Mouse (Mus musculus): ENCODE data around the gene Olfm1. TPM values are rescaled to one million over a fixed set of nuclear protein-coding genes. Genes with fewer than 3 reads are reported as not detected.

The Olfm1 gene
- total and polyA plus RNA-seq, 3 experiments: 0.20 to 1.3 (median 0.34) TPM

GRCm38 (mm10) chr2:28207200-28207750, 14.5 kb downstream of the Olfm1 start:
- Histone ChIP-seq H3K27me3 (replicated peaks) (peaks cover 80% of the 10 kb centered on the region), H3K27ac (ENCODE audit: insufficient read depth, low read depth) (no peak overlapping the region)
- in situ Hi-C loops (cut with MboI; ENCODE audit: low pct_ligation_motif_present, low pct_unique_long_range_greater_than_20kb, low sequenced_read_pairs): loop anchor here (5.0 kb wide), 1 partner anchor 95 kb away; no protein-coding TSS in a partner anchor

DNA sequence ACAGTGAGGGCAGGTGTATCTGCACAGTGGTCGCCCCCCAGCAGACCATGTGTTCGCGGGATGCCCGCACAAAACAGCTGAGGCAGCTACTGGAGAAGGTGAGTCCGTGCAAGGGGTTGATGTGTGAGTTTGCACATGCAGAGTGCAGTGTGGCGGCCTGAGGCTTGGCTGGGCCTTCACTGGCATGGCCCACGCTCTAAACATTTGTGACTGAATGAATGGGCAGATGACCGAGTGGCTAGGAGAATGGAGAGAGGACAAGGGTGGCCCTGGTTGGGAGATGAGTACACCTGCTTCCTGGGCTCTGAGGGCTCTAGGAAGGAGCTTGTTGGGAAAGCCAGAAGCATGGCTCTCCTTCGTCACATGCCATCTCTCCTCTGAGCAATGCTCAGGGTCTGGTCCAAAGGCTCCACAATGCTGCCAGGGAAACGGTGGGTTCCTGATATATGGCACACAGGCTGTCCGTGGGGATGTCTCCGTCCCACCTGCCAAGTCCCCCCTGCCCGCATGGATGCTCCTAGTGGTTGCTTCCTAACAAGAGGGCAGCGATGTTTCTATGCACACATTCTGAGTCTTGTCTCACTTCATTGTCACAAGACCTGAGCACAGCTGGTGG, 15.4 kb downstream of the Olfm1 start:
- in situ Hi-C loops (cut with MboI; ENCODE audit: low pct_ligation_motif_present, low pct_unique_long_range_greater_than_20kb, low sequenced_read_pairs): loop anchor here (5.0 kb wide), 1 partner anchor 94 kb away; no protein-coding TSS in a partner anchor
- Histone ChIP-seq H3K9me3 (replicated peaks; ENCODE audit: low read length) (no peaks in the 10 kb centered on the region), H3K27ac (ENCODE audit: insufficient read depth, low read depth) (no peak overlapping the region), H3K79me2 (replicated peaks; ENCODE audit: control insufficient read depth, extremely low read depth, insufficient read depth, poor library complexity, severe bottlenecking) (no peaks in the 10 kb centered on the region), H3K36me3 (replicated peaks in 1 of 2; ENCODE audit: control insufficient read depth in 1 of 2, insufficient read depth in 1 of 2, low read length in 1 of 2) (no peaks in the 10 kb centered on the region), H3K4me3 (replicated peaks in 1 of 3; ENCODE audit: low read depth in 2 of 3, low read length in 2 of 3, poor library complexity in 1 of 3) (no peak overlapping the region), H3K27me3 (replicated peaks) (peaks cover 78% of the 10 kb centered on the region), H3K4me1 (ENCODE audit: control insufficient read depth in 1 of 2, insufficient read depth in 2 of 2) (peaks cover 4 to 5% of the 10 kb centered on the region in 2 experiments; a peak in 1 of 4 replicates), H3K4me2 (ENCODE audit: insufficient read depth, low read depth, poor library complexity, severe bottlenecking) (no peak overlapping the region), H3K9ac (ENCODE audit: insufficient read depth, low read depth) (no peak overlapping the region)
- TF ChIP-seq UBTF (IDR thresholded peaks at IDR 0.05; ENCODE audit: low read depth, low read length) (no peak), IRF4 (IDR thresholded peaks at IDR 0.05; ENCODE audit: low read depth, low read length) (no peak), MAFK (IDR thresholded peaks at IDR 0.05; ENCODE audit: insufficient replicate concordance, low read length) (no peak), RAD21 (IDR thresholded peaks at IDR 0.05; ENCODE audit: low read depth, low read length) (no peak), CTCF (conservative IDR thresholded peaks at IDR 0.05 in 1 of 2, IDR thresholded peaks at IDR 0.05 in 1 of 2; ENCODE audit: low read depth in 2 of 2, low read length in 2 of 2) (no peak), USF2 (conservative IDR thresholded peaks at IDR 0.05; ENCODE audit: low read depth, low read length) (no peak), JUND (conservative IDR thresholded peaks at IDR 0.05; ENCODE audit: low read depth, low read length) (no peak), POLR2A (IDR thresholded peaks at IDR 0.05; ENCODE audit: low read depth, low read length) (no peak), SIN3A (IDR thresholded peaks at IDR 0.05; ENCODE audit: low read length) (no peak), MAZ (IDR thresholded peaks at IDR 0.05; ENCODE audit: low read depth, low read length) (no peak), NRF1 (IDR thresholded peaks at IDR 0.05; ENCODE audit: low read depth, low read length) (no peak)
- no peak for DNase-seq (ENCODE audit: extremely low read depth)
- dilution Hi-C loops (cut with MboI; ENCODE audit: extremely low pct_ligation_motif_present, extremely low pct_unique_long_range_greater_than_20kb, low sequenced_read_pairs): no loop called here

More at GRCm38 (mm10) chr2:28207200-28207750, 14.5 kb downstream of the Olfm1 start:
- no peak overlapping the region for H3K9ac ChIP-seq (ENCODE audit: insufficient read depth, low read depth)
- no peak overlapping the region for H3K4me3 ChIP-seq (replicated peaks in 1 of 3; ENCODE audit: low read depth in 2 of 3, low read length in 2 of 3, poor library complexity in 1 of 3)
- no peak overlapping the region for H3K4me2 ChIP-seq (ENCODE audit: insufficient read depth, low read depth, poor library complexity, severe bottlenecking)
- DNase-seq (ENCODE audit: extremely low read depth): no peak
- peaks cover 4 to 5% of the 10 kb centered on the region in 2 experiments; a peak in 1 of 4 replicates for H3K4me1 ChIP-seq (ENCODE audit: control insufficient read depth in 1 of 2, insufficient read depth in 2 of 2)
- TF ChIP-seq RAD21 (IDR thresholded peaks at IDR 0.05; ENCODE audit: low read depth, low read length) (no peak), ELF1 (IDR thresholded peaks at IDR 0.05; ENCODE audit: low read depth, low read length) (no peak)
- no peaks in the 10 kb centered on the region for H3K36me3 ChIP-seq (replicated peaks in 1 of 2; ENCODE audit: control insufficient read depth in 1 of 2, insufficient read depth in 1 of 2, low read length in 1 of 2)
- no peaks in the 10 kb centered on the region for H3K9me3 ChIP-seq (replicated peaks; ENCODE audit: low read length)
- no peaks in the 10 kb centered on the region for H3K79me2 ChIP-seq (replicated peaks; ENCODE audit: control insufficient read depth, extremely low read depth, insufficient read depth, poor library complexity, severe bottlenecking)
- dilution Hi-C loops (cut with MboI; ENCODE audit: extremely low pct_ligation_motif_present, extremely low pct_unique_long_range_greater_than_20kb, low sequenced_read_pairs): no loop called here

GRCm38 (mm10) chr2:28209211-28209610, 16.4 kb downstream of the Olfm1 start:
- no peak for TF ChIP-seq PAX5 (IDR thresholded peaks at IDR 0.05; ENCODE audit: low read length)
- TF ChIP-seq CHD1 (IDR thresholded peaks at IDR 0.05; ENCODE audit: low read depth, low read length): no peak
- TF ChIP-seq KAT2A (IDR thresholded peaks at IDR 0.05; ENCODE audit: insufficient replicate concordance, low read length): no peak
- TF ChIP-seq HCFC1 (IDR thresholded peaks at IDR 0.05; ENCODE audit: low read depth, low read length): no peak
- TF ChIP-seq ZNF384 (IDR thresholded peaks at IDR 0.05; ENCODE audit: low read depth, low read length): no peak
- no peak for TF ChIP-seq MAFK (IDR thresholded peaks at IDR 0.05; ENCODE audit: insufficient replicate concordance, low read length)
- TF ChIP-seq ZC3H11A (IDR thresholded peaks at IDR 0.05; ENCODE audit: low read depth, low read length): no peak
- TF ChIP-seq E2F4 (IDR thresholded peaks at IDR 0.05; ENCODE audit: insufficient replicate concordance, low read depth, low read length): no peak
- no peak for TF ChIP-seq USF2 (conservative IDR thresholded peaks at IDR 0.05; ENCODE audit: low read depth, low read length)
- TF ChIP-seq CHD2 (IDR thresholded peaks at IDR 0.05; ENCODE audit: low read length): no peak
- TF ChIP-seq NRF1 (IDR thresholded peaks at IDR 0.05; ENCODE audit: low read depth, low read length): no peak
- TF ChIP-seq JUN (IDR thresholded peaks at IDR 0.05; ENCODE audit: insufficient read depth, low read depth, low read length): no peak
- TF ChIP-seq EP300 (IDR thresholded peaks at IDR 0.05; ENCODE audit: low read length): no peak
- TF ChIP-seq ETS1 (conservative IDR thresholded peaks at IDR 0.05; ENCODE audit: low read depth, low read length): no peak
- in situ Hi-C loops (cut with MboI; ENCODE audit: low pct_ligation_motif_present, low pct_unique_long_range_greater_than_20kb, low sequenced_read_pairs): loop anchor here (5.0 kb wide), 1 partner anchor 93 kb away; no protein-coding TSS in a partner anchor
- peaks cover 76% of the 10 kb centered on the region for H3K27me3 ChIP-seq (replicated peaks)

More at GRCm38 (mm10) chr2:28209211-28209610, 16.4 kb downstream of the Olfm1 start:
- no peaks in the 10 kb centered on the region for H3K36me3 ChIP-seq (replicated peaks in 1 of 2; ENCODE audit: control insufficient read depth in 1 of 2, insufficient read depth in 1 of 2, low read length in 1 of 2)
- H3K79me2 ChIP-seq (replicated peaks; ENCODE audit: control insufficient read depth, extremely low read depth, insufficient read depth, poor library complexity, severe bottlenecking): no peaks in the 10 kb centered on the region
- DNase-seq (ENCODE audit: extremely low read depth): no peak
- H3K9me3 ChIP-seq (replicated peaks; ENCODE audit: low read length): no peaks in the 10 kb centered on the region
- dilution Hi-C loops (cut with MboI; ENCODE audit: extremely low pct_ligation_motif_present, extremely low pct_unique_long_range_greater_than_20kb, low sequenced_read_pairs): no loop called here
- H3K4me3 ChIP-seq (replicated peaks in 1 of 3; ENCODE audit: low read depth in 2 of 3, low read length in 2 of 3, poor library complexity in 1 of 3): no peak overlapping the region
- H3K4me1 ChIP-seq (ENCODE audit: control insufficient read depth in 1 of 2, insufficient read depth in 2 of 2): peaks cover 4 to 5% of the 10 kb centered on the region in 2 experiments; a peak in 1 of 4 replicates
- H3K9ac ChIP-seq (ENCODE audit: insufficient read depth, low read depth): no peak overlapping the region
- no peak overlapping the region for H3K27ac ChIP-seq (ENCODE audit: insufficient read depth, low read depth)
- H3K4me2 ChIP-seq (ENCODE audit: insufficient read depth, low read depth, poor library complexity, severe bottlenecking): no peak overlapping the region
